Mouse (Mus musculus) layer of hippocampus, adult 11-12 months (tissue): ENCODE data around the gene Ly6g5b.

ENCODE experiments used
- DNase-seq: peaks from one replicate; pipeline ENCODE4 v3.0.0; 2022; ENCODE audit warnings: low spot score

Gene Ly6g5b

DNA sequence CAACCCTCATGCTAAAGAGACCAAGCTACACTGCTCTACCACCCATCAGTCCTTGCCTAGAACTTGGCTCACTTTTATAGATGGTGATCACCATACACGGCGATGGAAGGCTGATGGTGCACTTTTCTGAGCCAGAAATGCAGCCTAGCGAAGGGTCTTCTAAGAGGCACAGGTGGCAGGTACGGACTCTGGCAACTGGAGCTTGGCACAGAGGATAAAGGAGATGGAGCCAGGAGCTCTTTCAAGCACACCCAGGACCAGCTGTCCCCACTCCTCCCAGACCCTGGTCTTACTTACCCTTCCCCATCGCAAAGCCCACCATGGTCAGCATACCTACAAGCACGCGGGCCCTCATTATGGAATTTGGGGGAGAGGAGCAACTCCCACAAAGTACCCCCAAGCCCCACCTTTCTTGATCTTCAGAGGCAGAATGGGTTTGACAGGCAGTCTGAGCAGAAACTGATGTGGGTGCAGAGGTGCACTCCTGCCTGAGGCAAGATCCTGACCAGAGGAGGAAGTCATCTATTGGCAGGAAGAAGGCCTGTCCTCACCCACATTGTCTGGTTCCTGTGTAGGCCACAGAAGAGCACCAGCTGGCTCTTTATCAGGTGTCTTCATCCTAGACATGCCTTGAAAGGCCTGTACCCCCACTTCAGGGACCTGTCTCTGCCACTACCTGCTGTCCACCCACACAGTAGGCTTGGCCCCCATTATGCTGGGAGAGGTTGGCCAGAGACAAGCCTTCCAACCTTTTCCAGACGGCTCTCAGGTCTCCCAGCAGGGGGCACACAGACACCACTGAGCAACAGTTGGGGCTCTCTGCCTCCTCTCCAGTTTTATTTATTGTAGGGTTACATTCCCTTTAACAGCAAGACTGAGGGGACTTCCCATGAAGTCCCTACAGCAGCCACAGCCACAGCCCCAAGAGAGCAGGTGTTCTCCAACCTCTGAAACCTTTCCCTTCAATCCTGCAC, at the start of gene Ly6g5b:
Ly6g5b (minus strand) TSS at position 383 of the 974 bp plus-strand sequence.
- DNase-seq, result no peak

DNA sequence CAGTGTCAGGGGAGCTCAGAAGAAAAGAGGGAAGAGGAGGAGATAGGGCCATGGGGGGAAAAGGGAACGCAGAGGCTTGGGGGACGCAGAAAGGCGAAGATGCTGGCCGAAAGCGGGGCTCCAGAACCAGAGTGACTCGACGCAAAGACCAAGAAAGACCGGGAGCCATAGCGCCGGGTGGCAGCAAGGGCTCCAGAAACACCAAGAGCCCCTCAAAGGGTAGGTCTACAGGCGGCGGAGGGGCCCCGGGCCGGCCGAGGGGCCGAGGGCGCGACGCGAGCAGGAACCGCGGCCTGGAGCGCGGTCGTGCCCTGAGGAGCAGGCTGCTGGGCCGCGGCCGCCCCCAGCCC, 49.0 kb upstream of the Ly6g5b start:
- no peak for DNase-seq

- no peak for DNase-seq
Observed at GRCm38 (mm10) chr17:35163326-35164081, 48.3 kb upstream of the Ly6g5b start.

- no peak for DNase-seq
Observed at GRCm38 (mm10) chr17:35162730-35163129, 47.5 kb upstream of the Ly6g5b start.

- DNase-seq, result no peak
Observed at GRCm38 (mm10) chr17:35162121-35162520, 46.9 kb upstream of the Ly6g5b start.

DNA sequence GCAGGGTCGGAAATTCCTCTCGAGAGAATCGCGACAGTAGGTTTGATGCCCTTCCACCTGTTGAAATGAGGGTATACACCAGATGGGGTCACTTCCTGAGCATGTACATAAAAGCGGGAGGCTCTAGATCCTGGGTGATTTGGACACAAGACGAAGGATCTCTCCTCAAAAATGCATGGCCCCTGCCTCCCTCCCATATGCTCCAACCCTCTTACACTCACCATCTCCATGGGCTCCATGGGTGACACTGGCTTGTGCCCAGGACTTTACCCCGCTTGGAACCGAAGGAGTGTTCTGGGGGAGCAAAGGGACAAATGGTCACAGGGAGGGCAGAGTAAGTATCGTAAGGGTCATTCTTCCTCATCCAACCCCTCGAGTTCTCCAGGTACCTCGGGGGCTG, 46.2 kb upstream of the Ly6g5b start:
- no peak for DNase-seq

- DNase-seq, result no peak
Observed at GRCm38 (mm10) chr17:35159638-35160037, 44.4 kb upstream of the Ly6g5b start.

GRCm38 (mm10) chr17:35158850-35159593, 43.8 kb upstream of the Ly6g5b start:
- no peak for DNase-seq

DNA sequence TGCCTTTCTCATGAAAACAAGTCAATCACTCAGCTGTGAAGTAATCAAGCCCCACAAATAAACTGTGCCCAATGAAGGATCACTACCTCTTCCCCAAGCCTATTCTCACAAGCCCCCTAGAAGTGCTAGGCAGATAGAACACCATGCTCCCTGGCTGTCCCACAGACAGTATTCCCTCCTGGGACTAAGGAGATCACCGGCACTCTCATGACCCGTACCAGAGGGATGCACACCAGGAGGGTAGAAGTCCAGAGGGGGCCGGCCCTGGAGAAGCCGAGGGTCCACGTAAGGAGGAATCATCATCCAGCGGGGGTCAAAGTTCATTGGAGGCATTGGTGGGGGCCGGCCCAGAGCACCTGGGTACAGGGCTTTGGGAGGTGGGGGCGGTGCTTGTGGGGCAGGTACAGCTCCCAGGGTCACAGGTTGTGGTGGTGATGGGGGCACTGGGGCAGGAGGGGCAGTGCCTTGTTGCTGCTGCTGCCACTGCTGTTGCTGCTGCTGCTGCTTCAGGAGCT, 42.5 kb upstream of the Ly6g5b start:
- DNase-seq, result no peak

- no peak for DNase-seq
Observed at GRCm38 (mm10) chr17:35157254-35157653, 42.0 kb upstream of the Ly6g5b start.

DNA sequence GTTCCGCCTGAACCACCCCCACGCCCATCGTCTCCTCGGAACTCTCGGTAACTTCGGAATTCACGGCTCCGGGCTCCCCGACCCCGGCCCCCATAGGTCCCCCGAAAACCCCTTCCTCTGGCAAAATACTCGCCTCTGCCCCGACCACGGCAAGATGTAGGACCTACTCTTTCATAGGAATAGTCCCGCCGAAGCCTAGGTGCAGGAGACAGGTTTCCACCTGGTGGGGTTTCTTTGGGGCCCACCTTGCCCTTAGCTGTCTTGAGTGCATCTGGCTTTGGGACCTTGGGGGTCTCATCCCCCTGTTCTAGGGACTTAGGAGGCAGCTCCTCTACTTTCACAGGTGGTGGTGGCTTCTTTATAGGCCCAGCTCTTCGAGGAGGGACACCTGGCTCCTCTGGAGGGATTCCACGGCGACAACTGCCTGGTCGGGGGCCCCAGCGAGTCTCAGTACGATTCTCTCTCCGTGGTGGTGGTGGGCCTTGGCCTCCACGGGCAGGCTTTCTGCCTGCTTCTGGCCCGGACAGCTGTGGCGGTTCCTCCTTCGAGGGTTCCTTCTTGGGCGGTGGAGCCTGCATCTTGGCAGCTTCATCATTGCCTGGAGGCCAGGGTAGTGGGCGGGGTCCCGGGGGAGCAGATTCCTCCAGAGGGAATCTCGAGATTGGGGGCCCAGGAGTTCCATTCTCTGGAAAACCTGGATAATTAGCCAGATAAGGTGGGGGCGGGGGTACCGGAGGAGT, 41.4 kb upstream of the Ly6g5b start:
- no peak for DNase-seq

DNA sequence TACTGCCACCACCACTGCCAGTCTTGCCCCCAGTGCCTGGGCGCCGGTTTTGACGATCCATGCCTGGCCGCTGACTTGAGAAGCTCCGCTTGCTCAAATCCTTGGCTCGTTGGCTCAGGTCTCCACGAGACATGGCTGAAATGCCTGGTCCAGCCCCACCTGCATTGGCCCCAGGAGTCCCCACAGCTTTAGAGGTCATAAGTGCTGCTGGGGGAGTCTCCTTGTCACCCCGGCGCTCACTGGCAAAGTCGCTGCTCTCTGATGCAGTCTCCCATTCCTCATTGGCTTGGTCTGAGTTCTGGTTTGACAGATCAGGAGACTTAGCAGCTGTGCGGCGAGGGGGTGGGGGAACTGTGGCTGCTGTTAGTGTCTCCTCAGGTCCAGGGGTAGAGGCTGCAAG, 40.2 kb upstream of the Ly6g5b start:
- DNase-seq, result no peak

- no peak for DNase-seq
Observed at GRCm38 (mm10) chr17:35154616-35155015, 39.4 kb upstream of the Ly6g5b start.

- DNase-seq, result no peak
Observed at GRCm38 (mm10) chr17:35153931-35154330, 38.7 kb upstream of the Ly6g5b start.

- no peak for DNase-seq
Observed at GRCm38 (mm10) chr17:35153077-35153476, 37.8 kb upstream of the Ly6g5b start.

- no peak for DNase-seq
Observed at GRCm38 (mm10) chr17:35152121-35152520, 36.9 kb upstream of the Ly6g5b start.

DNA sequence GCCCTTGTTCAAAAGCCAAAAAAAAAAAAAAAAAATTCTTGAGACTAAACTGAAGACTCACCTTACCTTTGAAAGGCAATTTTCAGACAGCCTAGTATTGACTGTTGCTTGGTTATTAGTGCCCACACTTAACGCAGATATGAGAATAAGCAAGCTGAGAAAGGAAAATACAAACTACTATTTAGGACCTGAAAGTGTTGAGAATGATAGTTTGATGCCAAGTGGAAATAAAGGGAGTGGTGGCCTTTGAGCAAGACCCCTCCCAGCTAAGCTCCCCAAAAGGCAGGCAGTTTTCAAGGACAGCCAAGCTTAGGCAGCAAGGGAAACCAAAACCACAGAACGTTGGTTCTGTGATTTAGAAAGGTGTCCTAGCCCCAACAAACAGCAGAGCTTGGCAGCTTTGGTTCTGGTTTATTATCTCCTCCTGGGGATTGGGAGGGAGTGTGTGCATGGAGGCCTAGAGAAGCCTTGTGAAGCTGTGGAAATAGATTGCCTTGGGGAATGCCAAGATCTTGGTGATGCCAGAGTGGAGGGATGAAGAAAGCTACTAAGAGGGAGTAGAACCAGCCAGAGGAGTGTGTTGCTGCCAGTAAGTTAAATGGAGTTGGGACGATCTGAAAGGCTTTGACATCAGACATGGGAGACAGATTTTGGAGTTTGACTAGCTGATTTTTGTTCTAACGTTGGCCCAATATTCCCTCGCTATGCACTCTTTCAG, 32.9 kb upstream of the Ly6g5b start:
- DNase-seq, result no peak

- DNase-seq, result no peak
Observed at GRCm38 (mm10) chr17:35147348-35147747, 32.1 kb upstream of the Ly6g5b start.

DNA sequence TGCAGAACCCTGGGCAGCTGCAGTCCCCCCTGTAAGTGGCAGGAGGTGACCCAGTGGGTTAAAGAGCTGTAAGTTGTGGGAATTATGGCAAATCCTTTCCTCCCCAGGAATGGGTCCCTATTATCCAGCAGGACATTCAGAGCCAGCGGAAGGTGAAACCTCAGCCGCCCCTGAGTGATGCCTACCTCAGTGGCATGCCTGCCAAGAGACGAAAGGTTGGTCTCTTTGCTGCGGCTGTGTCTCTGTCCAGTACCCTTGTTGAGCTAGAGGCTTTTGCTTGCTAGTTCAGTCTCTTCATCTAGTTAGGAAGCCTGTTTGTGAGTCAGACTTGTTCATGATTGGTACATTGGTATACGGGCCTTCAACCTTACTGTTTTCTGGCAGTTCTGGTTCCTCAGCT, 30.9 kb upstream of the Ly6g5b start:
- DNase-seq, result no peak

DNA sequence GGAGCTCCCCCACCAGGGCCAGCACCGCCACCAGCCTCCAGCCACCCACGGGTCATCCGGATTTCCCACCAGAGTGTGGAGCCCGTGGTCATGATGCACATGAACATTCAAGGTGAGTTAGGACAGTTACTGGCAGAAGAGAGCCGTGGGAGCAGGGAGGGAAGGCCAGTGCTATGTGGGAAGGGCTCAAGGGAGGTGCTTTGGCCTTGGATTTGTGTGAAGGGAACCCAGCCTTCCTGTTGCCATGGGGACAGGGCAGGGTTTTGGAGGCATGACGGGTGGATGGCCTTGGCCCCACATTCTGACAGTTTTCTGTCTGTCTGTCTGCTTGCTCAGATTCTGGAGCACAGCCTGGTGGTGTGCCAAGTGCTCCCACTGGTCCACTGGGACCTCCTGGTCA, 26.7 kb upstream of the Ly6g5b start:
- no peak for DNase-seq

GRCm38 (mm10) chr17:35140490-35140996, 25.3 kb upstream of the Ly6g5b start:
- DNase-seq, result no peak
